11 mouse cellular contexts compared by ENCODE assay signal in the genomic region with DNA sequence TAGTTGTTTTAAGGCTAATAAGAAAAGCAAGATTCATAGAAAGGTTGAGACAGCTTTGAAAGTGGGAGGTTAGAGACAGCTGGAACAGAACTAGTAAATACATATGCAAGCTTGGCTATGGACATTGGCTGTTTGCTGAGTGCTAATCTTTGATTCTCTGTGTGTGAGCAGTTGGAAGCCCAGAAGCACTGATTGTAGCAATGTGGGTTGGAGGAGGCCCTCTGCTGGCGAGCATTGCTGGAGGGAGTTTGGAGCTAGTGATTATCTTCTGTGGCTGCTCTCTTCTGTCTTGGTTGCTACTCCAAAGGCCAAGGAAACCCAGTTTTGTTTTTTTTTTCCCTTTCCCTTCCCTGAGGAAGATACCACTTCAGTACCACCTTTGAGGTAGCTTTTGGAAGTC. TPM values are rescaled to one million over a fixed set of nuclear protein-coding genes. Genes with fewer than 3 reads are reported as not detected.
DNase-seq lines count a peak whose midpoint lies in the region; ATAC-seq and TF ChIP-seq lines count a peak whose summit lies in the region.
"Had no signal": no experiment of that assay in that cellular context is flagged by ENCODE, and none has a peak within 500 bp of the region (broad histone marks: within the 10 kb centered on the region; RNA-seq: fewer than 3 reads in every experiment).

No protein-coding gene starts in this region.

- no peak overlapping the region for H3K9ac ChIP-seq in hindbrain, embryonic 11.5 days (ENCODE audit: low read depth, low read length)
- H3K9ac ChIP-seq in hindbrain, postnatal 0 days (replicated peaks; ENCODE audit: low read length) = no peak overlapping the region
- H3K9ac ChIP-seq: embryonic facial prominence, embryonic 12.5 days; liver, embryonic 13.5 days had no signal

- no peaks in the 10 kb centered on the region for H3K9me3 ChIP-seq in hindbrain, embryonic 11.5 days (ENCODE audit: control insufficient read depth, low read length)
- no peaks in the 10 kb centered on the region for H3K9me3 ChIP-seq in hindbrain, embryonic 10.5 days
- H3K9me3 ChIP-seq in hindbrain, postnatal 0 days (ENCODE audit: low read length) = no peaks in the 10 kb centered on the region
- H3K9me3 ChIP-seq: embryonic facial prominence, embryonic 12.5 days; liver, embryonic 13.5 days had no signal

- peak; percentile 62; the same call in 1 of the 2 replicates for TF ChIP-seq CTCF in cerebellum, adult 2 months (IDR thresholded peaks at IDR 0.05; ENCODE audit: borderline replicate concordance, insufficient read depth, low read depth, low read length)
- TF ChIP-seq CTCF in hindbrain, postnatal 0 days (IDR thresholded peaks at IDR 0.05; ENCODE audit: low read depth) = peak; percentile 74

- no peak overlapping the region for H3K27ac ChIP-seq in hindbrain, embryonic 11.5 days (ENCODE audit: low read depth, low read length)
- no peak overlapping the region for H3K27ac ChIP-seq in hindbrain, embryonic 10.5 days
- no peak overlapping the region for H3K27ac ChIP-seq in cerebellum, adult 2 months (ENCODE audit: insufficient read depth, low read length)
- H3K27ac ChIP-seq in hindbrain, postnatal 0 days = no peak overlapping the region
- H3K27ac ChIP-seq: embryonic facial prominence, embryonic 12.5 days; liver, embryonic 13.5 days had no signal

- no peak overlapping the region for H3K4me3 ChIP-seq in hindbrain, embryonic 11.5 days (ENCODE audit: low read depth, low read length)
- no peak overlapping the region for H3K4me3 ChIP-seq in hindbrain, embryonic 10.5 days
- no peak overlapping the region for H3K4me3 ChIP-seq in cerebellum, adult 2 months (replicated peaks; ENCODE audit: insufficient read depth, low read depth, low read length)
- no peak overlapping the region for H3K4me3 ChIP-seq in hindbrain, postnatal 0 days (ENCODE audit: low read length)
- H3K4me3 ChIP-seq: embryonic facial prominence, embryonic 12.5 days; liver, embryonic 13.5 days had no signal

- no peaks in the 10 kb centered on the region for H3K36me3 ChIP-seq in hindbrain, embryonic 11.5 days (ENCODE audit: control insufficient read depth, insufficient read depth, low read length)
- H3K36me3 ChIP-seq in hindbrain, embryonic 10.5 days = peaks cover 15% of the 10 kb centered on the region
- no peaks in the 10 kb centered on the region for H3K36me3 ChIP-seq in hindbrain, postnatal 0 days (ENCODE audit: insufficient read depth, low read length)
- H3K36me3 ChIP-seq: embryonic facial prominence, embryonic 12.5 days had no signal

- intact Hi-C loops in left cerebral cortex, postnatal 4 days (cut with DNase I) = no loop called here

- 43% methylated on average over 1 of the region's 1 CpGs for WGBS in hindbrain, embryonic 11.5 days
- WGBS in hindbrain, embryonic 10.5 days = 45% methylated on average over 1 of the region's 1 CpGs
- 24% methylated on average over 1 of the region's 1 CpGs for WGBS in cerebellum, adult 2 months
- WGBS in hindbrain, postnatal 0 days = 18% methylated on average over 1 of the region's 1 CpGs

- H3K27me3 ChIP-seq in hindbrain, embryonic 11.5 days (ENCODE audit: control insufficient read depth, insufficient read depth, low read length) = no peaks in the 10 kb centered on the region
- H3K27me3 ChIP-seq in hindbrain, embryonic 10.5 days (ENCODE audit: insufficient read depth, poor library complexity, severe bottlenecking) = no peaks in the 10 kb centered on the region
- H3K27me3 ChIP-seq in cerebellum, adult 2 months (ENCODE audit: control insufficient read depth, insufficient read depth, low read length) = no peaks in the 10 kb centered on the region
- H3K27me3 ChIP-seq in hindbrain, postnatal 0 days (ENCODE audit: insufficient read depth, low read length) = no peaks in the 10 kb centered on the region
- H3K27me3 ChIP-seq: embryonic facial prominence, embryonic 12.5 days; liver, embryonic 13.5 days had no signal

- no peak for TF ChIP-seq POLR2A in cerebellum, adult 2 months (IDR thresholded peaks at IDR 0.05; ENCODE audit: borderline replicate concordance, insufficient read depth, low read length)

- ATAC-seq in hindbrain, embryonic 11.5 days (ENCODE audit: low FRiP score) = no peak
- ATAC-seq in hindbrain, postnatal 0 days = no peak
- no peak for ATAC-seq in granulocyte monocyte progenitor cell, adult 5-6 weeks (replicated peaks; ENCODE audit: poor library complexity, severe bottlenecking)

- no peaks in the 10 kb centered on the region for H3K4me1 ChIP-seq in hindbrain, embryonic 11.5 days (replicated peaks; ENCODE audit: control insufficient read depth, insufficient read depth, low read length)
- peaks cover 16% of the 10 kb centered on the region; the same call in 1 of the 2 replicates for H3K4me1 ChIP-seq in hindbrain, embryonic 10.5 days (replicated peaks)
- H3K4me1 ChIP-seq in cerebellum, adult 2 months (ENCODE audit: control insufficient read depth, insufficient read depth, low read length) = no peaks in the 10 kb centered on the region; the same call in 1 of the 2 replicates
- no peaks in the 10 kb centered on the region for H3K4me1 ChIP-seq in hindbrain, postnatal 0 days (ENCODE audit: insufficient read depth, low read length)

- peak; percentile 12 for DNase-seq in hindbrain, embryonic 11.5 days (ENCODE audit: low spot score)
- no peak for DNase-seq in hindbrain, embryonic 10.5 days (ENCODE audit: low spot score)
- peak; percentile 46 for DNase-seq in ES-CJ7 (ENCODE audit: low read depth, low spot score)
- DNase-seq in cerebellum, adult 2 months = peak; percentile 51 to 60
- peak; percentile 64 for DNase-seq in hindbrain, postnatal 0 days (ENCODE audit: low spot score)
- DNase-seq in left cerebral cortex, postnatal 4 days = peak; percentile 53
- DNase-seq in right cerebral cortex, adult 2 months (ENCODE audit: low spot score in 2 of 2) = peak; percentile 36 to 43
- DNase-seq: liver, embryonic 13.5 days had no signal

- no peak overlapping the region for H3K4me2 ChIP-seq in hindbrain, embryonic 11.5 days (replicated peaks; ENCODE audit: low read depth, low read length)
- no peak overlapping the region for H3K4me2 ChIP-seq in hindbrain, postnatal 0 days (ENCODE audit: low read depth, low read length)
- H3K4me2 ChIP-seq: embryonic facial prominence, embryonic 12.5 days; liver, embryonic 13.5 days had no signal

RNA-seq across cellular contexts. Expression of gene a, which starts 26.6 kb away (rescaled TPM):
- polyA plus RNA-seq in hindbrain, embryonic 11.5 days (2014; fragmentation: Nextera tagmentation; extraction: Ambion mirVana) = 0.99 and 1.3 TPM in 2 replicates
- polyA plus RNA-seq in hindbrain, embryonic 10.5 days (2016; fragmentation: Nextera tagmentation; extraction: Ambion mirVana) = 1.0 and 1.7 TPM in 2 replicates
- 0.28 TPM in 1 of 2 replicates, not detected in the other for polyA plus RNA-seq in cerebellum, adult 2 months (2012; rRNA removed)
- 1.3 TPM in 1 of 2 replicates, not detected in the other for total RNA-seq in hindbrain, postnatal 0 days (2014; rRNA removed)
- polyA plus RNA-seq in hindbrain, postnatal 0 days (2015; fragmentation: Nextera tagmentation; extraction: Ambion mirVana) = 0.85 and 1.6 TPM in 2 replicates
- total RNA-seq in left cerebral cortex, postnatal 4 days (2021) = 1 to 10 TPM in 1 of 2 experiments, not detected in 1; 1.1 TPM
- not detected in 2 replicates for total RNA-seq in granulocyte monocyte progenitor cell, adult 5-6 weeks (2014; fragmentation: Nextera tagmentation)
- not detected in 2 replicates for total RNA-seq in granulocyte monocyte progenitor cell, adult 5-6 weeks (2017)

RNA-seq across cellular contexts. Expression of gene Raly, which starts 26.9 kb away (rescaled TPM):
- 61.8 and 76.6 TPM in 2 replicates for polyA plus RNA-seq in hindbrain, embryonic 11.5 days (2014; fragmentation: Nextera tagmentation; extraction: Ambion mirVana)
- 52.8 and 77.6 TPM in 2 replicates for polyA plus RNA-seq in hindbrain, embryonic 10.5 days (2016; fragmentation: Nextera tagmentation; extraction: Ambion mirVana)
- polyA plus RNA-seq in cerebellum, adult 2 months (2012; rRNA removed) = 198 and 208 TPM in 2 replicates
- total RNA-seq in hindbrain, postnatal 0 days (2014; rRNA removed) = 180 and 199 TPM in 2 replicates
- 22.4 and 25.5 TPM in 2 replicates for polyA plus RNA-seq in hindbrain, postnatal 0 days (2015; fragmentation: Nextera tagmentation; extraction: Ambion mirVana)
- total RNA-seq in left cerebral cortex, postnatal 4 days (2021) = 100 to 1,000 TPM; 139 to 160 TPM
- 152 and 190 TPM in 2 replicates for total RNA-seq in granulocyte monocyte progenitor cell, adult 5-6 weeks (2014; fragmentation: Nextera tagmentation)
- total RNA-seq in granulocyte monocyte progenitor cell, adult 5-6 weeks (2017) = 191 and 211 TPM in 2 replicates

RNA-seq across cellular contexts. Expression of gene Gm14214, which starts 48.0 kb away (rescaled TPM):
- polyA plus RNA-seq in hindbrain, embryonic 11.5 days (2014; fragmentation: Nextera tagmentation; extraction: Ambion mirVana) = not detected in 2 replicates
- not detected in 2 replicates for polyA plus RNA-seq in hindbrain, embryonic 10.5 days (2016; fragmentation: Nextera tagmentation; extraction: Ambion mirVana)
- polyA plus RNA-seq in cerebellum, adult 2 months (2012; rRNA removed) = not detected in 2 replicates
- not detected in 2 replicates for total RNA-seq in hindbrain, postnatal 0 days (2014; rRNA removed)
- not detected in 2 replicates for polyA plus RNA-seq in hindbrain, postnatal 0 days (2015; fragmentation: Nextera tagmentation; extraction: Ambion mirVana)
- not detected for total RNA-seq in left cerebral cortex, postnatal 4 days (2021)
- total RNA-seq in granulocyte monocyte progenitor cell, adult 5-6 weeks (2014; fragmentation: Nextera tagmentation) = not detected in 2 replicates
- total RNA-seq in granulocyte monocyte progenitor cell, adult 5-6 weeks (2017) = not detected in 2 replicates
- polyA plus RNA-seq: embryonic facial prominence, embryonic 12.5 days; liver, embryonic 13.5 days; stomach, embryonic 16.5 days had no signal
